Mouse (Mus musculus): ENCODE results near the gene Slc25a14. TPM values are rescaled to one million over a fixed set of nuclear protein-coding genes. Genes with fewer than 3 reads are reported as not detected.

The Slc25a14 gene
- total and polyA plus RNA-seq, 2 experiments from 2014 or later: 18.1 to 40.6 TPM

DNA sequence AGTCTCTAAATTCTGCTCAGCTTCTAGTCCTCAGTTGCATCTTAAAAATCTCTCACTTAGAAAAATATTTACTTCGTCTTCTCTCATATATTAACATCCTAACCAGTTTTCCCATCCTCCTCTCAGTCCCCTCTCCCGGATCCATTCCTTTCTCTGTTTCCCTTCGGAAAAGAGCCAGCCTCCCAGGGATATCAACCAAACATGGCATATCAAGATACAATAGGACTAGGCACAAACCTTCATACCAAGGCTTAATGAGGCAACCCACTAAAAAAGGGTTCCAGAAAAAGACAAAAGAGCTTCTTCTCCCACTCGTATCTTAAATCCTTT is 199 bp upstream of the Slc25a14 start:
- H3K27me3 ChIP-seq (ENCODE audit: insufficient read depth, low read length): no peaks in the 10 kb centered on the region
- no peak for DNase-seq (ENCODE audit: low spot score)
- H3K9ac ChIP-seq (replicated peaks; ENCODE audit: low read length): peak overlapping the region; percentile 43; the same call in 1 of the 2 replicates
- TF ChIP-seq CTCF (IDR thresholded peaks at IDR 0.05; ENCODE audit: low read depth): no peak
- H3K27ac ChIP-seq: peak overlapping the region; percentile 82
- no peaks in the 10 kb centered on the region for H3K9me3 ChIP-seq (ENCODE audit: low read length)
- WGBS: 29% methylated on average over 4 of the region's 4 CpGs
- no peaks in the 10 kb centered on the region for H3K36me3 ChIP-seq (ENCODE audit: insufficient read depth, low read length)
- no peak for ATAC-seq
- H3K4me3 ChIP-seq (ENCODE audit: low read length): peak overlapping the region; percentile 51
- peak overlapping the region; percentile 59 for H3K4me2 ChIP-seq (ENCODE audit: low read depth, low read length)
- no peaks in the 10 kb centered on the region for H3K4me1 ChIP-seq (ENCODE audit: insufficient read depth, low read length)

- WGBS: 24% methylated on average over 9 of the region's 9 CpGs
- no peaks in the 10 kb centered on the region for H3K4me1 ChIP-seq (ENCODE audit: insufficient read depth, low read length)
- H3K27ac ChIP-seq: peak overlapping the region; percentile 82; the same call in 1 of the 2 replicates
- H3K4me3 ChIP-seq (ENCODE audit: low read length): peak overlapping the region; percentile 51
- H3K9me3 ChIP-seq (ENCODE audit: low read length): no peaks in the 10 kb centered on the region
- TF ChIP-seq CTCF (IDR thresholded peaks at IDR 0.05; ENCODE audit: low read depth): no peak
- DNase-seq (ENCODE audit: low spot score) (no peak), ATAC-seq (no peak)
- H3K36me3 ChIP-seq (ENCODE audit: insufficient read depth, low read length): no peaks in the 10 kb centered on the region
- H3K4me2 ChIP-seq (ENCODE audit: low read depth, low read length): peak overlapping the region; percentile 59
- H3K27me3 ChIP-seq (ENCODE audit: insufficient read depth, low read length): no peaks in the 10 kb centered on the region
- H3K9ac ChIP-seq (replicated peaks; ENCODE audit: low read length): peak overlapping the region; percentile 43
These were observed 824 bp downstream of the Slc25a14 start for GRCm38 (mm10) chrX:48624054-48624420.

DNA sequence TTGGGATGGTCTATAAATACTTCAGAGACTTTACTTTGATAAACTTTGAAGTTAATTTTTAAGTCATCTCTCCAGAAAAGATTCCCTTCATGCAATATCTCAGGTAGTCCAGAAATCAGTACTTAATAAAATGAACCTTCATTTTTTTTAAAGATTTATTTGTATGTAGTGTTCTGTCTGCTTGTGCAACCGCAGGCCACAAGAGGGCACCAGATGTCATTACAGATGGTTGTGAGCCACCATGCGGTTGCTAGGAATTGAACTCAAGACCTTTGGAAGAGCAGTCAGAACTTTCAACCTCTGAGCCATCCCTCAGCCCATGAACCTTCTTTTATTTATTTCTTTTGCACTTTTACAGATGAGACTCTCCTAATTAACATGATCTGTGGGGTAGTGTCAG is 13.8 kb downstream of the Slc25a14 start:
- H3K9ac ChIP-seq (replicated peaks; ENCODE audit: low read length): no peak overlapping the region
- no peak overlapping the region for H3K4me2 ChIP-seq (ENCODE audit: low read depth, low read length)
- no peak overlapping the region for H3K4me3 ChIP-seq (ENCODE audit: low read length)
- 71% methylated on average over 2 of the region's 2 CpGs for WGBS
- no peaks in the 10 kb centered on the region for H3K9me3 ChIP-seq (ENCODE audit: low read length)
- no peaks in the 10 kb centered on the region for H3K36me3 ChIP-seq (ENCODE audit: insufficient read depth, low read length)
- no peak for ATAC-seq
- H3K27ac ChIP-seq: no peak overlapping the region
- H3K4me1 ChIP-seq (ENCODE audit: insufficient read depth, low read length): no peaks in the 10 kb centered on the region
- no peak for TF ChIP-seq CTCF (IDR thresholded peaks at IDR 0.05; ENCODE audit: low read depth)
- DNase-seq (ENCODE audit: low spot score): no peak
- H3K27me3 ChIP-seq (ENCODE audit: insufficient read depth, low read length): no peaks in the 10 kb centered on the region

DNA sequence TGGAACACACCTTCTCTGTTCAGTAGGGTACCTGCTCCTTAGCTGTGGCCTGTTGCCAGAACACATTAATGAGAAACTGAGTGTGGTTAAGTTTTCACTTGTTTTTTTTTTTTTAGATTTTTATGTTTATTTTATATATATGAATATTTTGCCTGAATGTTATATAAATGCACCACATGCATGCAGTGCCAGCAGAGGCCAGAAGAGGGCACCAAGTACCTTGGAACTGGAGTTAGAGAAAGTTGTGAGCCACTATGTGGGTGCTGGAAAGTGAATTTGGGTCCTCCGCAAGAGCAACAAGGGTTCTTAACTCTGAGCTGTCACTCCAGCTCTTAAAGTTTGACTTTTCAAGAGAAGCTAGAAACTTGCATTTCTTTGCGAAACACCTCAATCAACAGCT is 20.9 kb downstream of the Slc25a14 start:
- DNase-seq (ENCODE audit: low spot score) (peak; percentile 7), ATAC-seq (no peak)
- 96% methylated on average over 2 of the region's 2 CpGs for WGBS
- H3K27me3 ChIP-seq (ENCODE audit: insufficient read depth, low read length): no peaks in the 10 kb centered on the region
- H3K4me3 ChIP-seq (ENCODE audit: low read length): no peak overlapping the region
- no peak overlapping the region for H3K4me2 ChIP-seq (ENCODE audit: low read depth, low read length)
- peak; percentile 50 for TF ChIP-seq CTCF (IDR thresholded peaks at IDR 0.05; ENCODE audit: low read depth)
- H3K36me3 ChIP-seq (ENCODE audit: insufficient read depth, low read length): no peaks in the 10 kb centered on the region
- H3K27ac ChIP-seq: no peak overlapping the region
- H3K9ac ChIP-seq (replicated peaks; ENCODE audit: low read length): no peak overlapping the region
- no peaks in the 10 kb centered on the region for H3K4me1 ChIP-seq (ENCODE audit: insufficient read depth, low read length)
- H3K9me3 ChIP-seq (ENCODE audit: low read length): no peaks in the 10 kb centered on the region

- 30% methylated on average over 6 of the region's 6 CpGs for WGBS
- Histone ChIP-seq H3K27me3 (ENCODE audit: insufficient read depth, low read length) (no peaks in the 10 kb centered on the region), H3K9me3 (ENCODE audit: low read length) (no peaks in the 10 kb centered on the region), H3K27ac (no peak overlapping the region), H3K4me1 (ENCODE audit: insufficient read depth, low read length) (no peaks in the 10 kb centered on the region), H3K9ac (replicated peaks; ENCODE audit: low read length) (no peak overlapping the region), H3K4me2 (ENCODE audit: low read depth, low read length) (no peak overlapping the region), H3K36me3 (ENCODE audit: insufficient read depth, low read length) (no peaks in the 10 kb centered on the region), H3K4me3 (ENCODE audit: low read length) (no peak overlapping the region)
- no peak for TF ChIP-seq CTCF (IDR thresholded peaks at IDR 0.05; ENCODE audit: low read depth)
- ATAC-seq (peak; percentile 55), DNase-seq (ENCODE audit: low spot score) (peak; percentile 24)
These were observed 43.6 kb downstream of the Slc25a14 start for GRCm38 (mm10) chrX:48666807-48667206.

GRCm38 (mm10) chrX:48669588-48669987 is 46.4 kb downstream of the Slc25a14 start:
- Histone ChIP-seq H3K27me3 (ENCODE audit: insufficient read depth, low read length) (no peaks in the 10 kb centered on the region), H3K9me3 (ENCODE audit: low read length) (no peaks in the 10 kb centered on the region), H3K36me3 (ENCODE audit: insufficient read depth, low read length) (no peaks in the 10 kb centered on the region), H3K4me3 (ENCODE audit: low read length) (no peak overlapping the region), H3K4me1 (ENCODE audit: insufficient read depth, low read length) (no peaks in the 10 kb centered on the region), H3K9ac (replicated peaks; ENCODE audit: low read length) (no peak overlapping the region), H3K27ac (no peak overlapping the region), H3K4me2 (ENCODE audit: low read depth, low read length) (no peak overlapping the region)
- ATAC-seq (no peak), DNase-seq (ENCODE audit: low spot score) (no peak)
- TF ChIP-seq CTCF (IDR thresholded peaks at IDR 0.05; ENCODE audit: low read depth): no peak; the same call in 1 of the 2 replicates
- WGBS: 65% methylated on average over 3 of the region's 3 CpGs

DNA sequence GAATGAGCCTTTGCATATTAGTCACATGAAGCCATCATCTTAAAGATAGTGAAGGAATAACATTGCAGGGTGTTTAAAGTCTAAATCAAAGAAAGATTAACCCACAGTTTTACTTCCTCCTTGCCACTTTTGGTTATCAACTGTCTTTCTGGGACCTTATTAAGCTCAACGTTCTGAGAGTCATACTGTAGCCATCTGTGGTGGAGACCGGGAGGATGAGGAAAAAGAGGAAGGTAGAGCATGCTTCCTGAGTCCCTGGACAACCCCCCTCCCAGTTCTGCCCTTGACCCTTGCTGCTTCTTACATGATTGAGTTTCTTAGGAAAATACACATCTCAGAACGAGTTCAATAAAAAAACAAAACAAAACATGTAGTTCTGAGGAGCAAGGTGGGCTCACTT is 48.5 kb downstream of the Slc25a14 start:
- H3K4me3 ChIP-seq (ENCODE audit: low read length): no peak overlapping the region
- no peak overlapping the region for H3K4me2 ChIP-seq (ENCODE audit: low read depth, low read length)
- no peaks in the 10 kb centered on the region for H3K27me3 ChIP-seq (ENCODE audit: insufficient read depth, low read length)
- no peak overlapping the region for H3K27ac ChIP-seq
- TF ChIP-seq CTCF (IDR thresholded peaks at IDR 0.05; ENCODE audit: low read depth): no peak
- WGBS: 74% methylated on average over 3 of the region's 3 CpGs
- H3K36me3 ChIP-seq (ENCODE audit: insufficient read depth, low read length): no peaks in the 10 kb centered on the region
- no peak for DNase-seq (ENCODE audit: low spot score)
- ATAC-seq: no peak
- no peak overlapping the region for H3K9ac ChIP-seq (replicated peaks; ENCODE audit: low read length)
- no peaks in the 10 kb centered on the region for H3K9me3 ChIP-seq (ENCODE audit: low read length)
- H3K4me1 ChIP-seq (ENCODE audit: insufficient read depth, low read length): no peaks in the 10 kb centered on the region
